Mouse (Mus musculus) Patski (cell line): ENCODE results near the gene Cemip2. TPM values are rescaled to one million over a fixed set of nuclear protein-coding genes. Genes with fewer than 3 reads are reported as not detected.

ENCODE experiments used
- ATAC-seq: fragments of 100-300 bp; one replicate; pipeline ENCODE4 v1.8.0; 2021
- CTCF ChIA-PET: fragments of 350-600 bp; sonication (Branson Sonifier 250); formaldehyde crosslinking; loops from one replicate; lab custom pipeline; 2022; ENCODE audit warnings: inconsistent platforms; lab: Charles Lee
- POLR2A ChIA-PET: fragments of 350-600 bp; sonication (Branson Sonifier 250); formaldehyde crosslinking; loops from one replicate; lab custom pipeline; 2022; ENCODE audit warnings: antibody characterized with exemption, inconsistent platforms; lab: Charles Lee
- DNase-seq: peaks from one replicate; pipeline ENCODE4 v3.0.0-alpha.2; 2011; ENCODE audit warnings: low read depth, low spot score
- H3K27me3 ChIP-seq: fragments of 371-371 bp; one replicate; pipeline ENCODE4 v1.5.1; 2021
- CTCF ChIP-seq: fragments of 100-300 bp; IDR thresholded peaks from one replicate; pipeline ENCODE4 v1.5.1; 2021
- in situ Hi-C: fragments of 300-500 bp; cut with MboI; formaldehyde crosslinking; loops from 3 replicates; pipeline ENCODE4 v1.11.1; 2018; ENCODE audit warnings: low pct_unique_long_range_greater_than_20kb, mixed read lengths
- polyA plus RNA-seq: library from polyadenylated mRNA; unstranded; gene quantifications from one replicate; pipeline ENCODE4 v1.2.3, GENCODE M21; 2021

Gene Cemip2
- polyA plus RNA-seq, 1 experiment from 2014 or later, result 10.5 TPM

DNA sequence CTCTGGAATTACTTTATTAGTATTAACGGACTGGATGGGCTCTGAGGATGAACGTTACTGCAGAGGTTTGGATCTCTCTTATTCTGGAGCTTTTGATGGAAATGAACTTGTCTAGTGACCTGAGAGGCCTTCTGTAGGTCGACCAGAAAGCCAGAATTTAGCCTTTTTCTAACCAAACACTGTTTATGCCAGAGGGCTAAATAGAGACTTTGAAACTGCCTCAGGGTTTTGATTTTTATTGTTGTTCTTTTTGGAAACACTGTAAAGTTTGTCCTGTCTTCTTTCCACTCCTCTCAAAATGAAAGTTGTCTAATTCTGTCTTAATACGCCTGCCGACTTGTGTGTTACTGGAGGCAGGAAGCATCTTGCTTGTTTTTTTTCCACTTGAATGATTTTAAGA is 46.0 kb downstream of the Cemip2 start:
- no peak for DNase-seq
- H3K27me3 ChIP-seq, result no peaks in the 10 kb centered on the region
- ChIA-PET POLR2A (no interaction called here), CTCF (no interaction called here)
- no peak for TF ChIP-seq CTCF
- in situ Hi-C loops, result loop anchor here (25.0 kb wide), 2 partner anchors 1088 to 1438 kb away; partner anchors contain the start of gene Smc5
- ATAC-seq, result no peak

DNA sequence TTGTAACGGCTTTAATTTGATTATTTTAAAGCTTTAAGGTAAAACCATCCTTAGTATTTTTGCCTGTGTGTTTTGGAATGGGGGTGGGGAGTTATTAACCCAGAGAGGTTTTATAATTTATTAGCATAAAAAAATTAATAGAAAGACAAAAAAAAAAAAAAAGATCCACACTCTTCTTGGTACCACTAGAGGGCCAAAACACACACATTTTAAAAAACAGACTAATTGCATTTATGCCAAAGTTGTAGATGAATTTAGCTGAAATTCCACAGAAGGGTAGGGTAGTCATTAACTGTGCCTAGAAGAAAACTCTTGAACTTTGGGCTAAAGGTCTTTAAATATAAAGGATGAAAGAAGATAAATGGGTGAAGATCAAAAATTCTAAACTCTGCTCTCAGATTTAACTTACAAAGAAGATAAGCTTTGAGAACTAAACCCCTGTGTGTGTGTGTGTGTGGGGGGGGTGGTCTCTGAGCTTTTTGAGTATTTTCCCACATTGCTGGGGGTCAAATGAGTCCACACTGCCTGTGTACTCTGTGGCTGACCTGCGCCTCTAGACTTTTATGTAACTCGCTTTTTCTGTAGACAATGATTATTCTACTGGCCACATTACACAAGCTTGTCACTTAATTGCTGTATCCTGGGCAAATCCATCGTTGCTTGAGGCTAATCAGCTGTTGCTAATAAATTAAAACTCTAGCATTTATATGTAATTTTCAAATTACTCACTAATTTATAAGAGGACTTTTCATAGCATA is 47.2 kb downstream of the Cemip2 start:
- in situ Hi-C loops, result no loop called here
- TF ChIP-seq CTCF, result peak; percentile 39
- ChIA-PET POLR2A (interaction anchor here (0.7 kb wide), 1 partner anchor 611 kb away, joined by 3 read pairs; no protein-coding TSS in a partner anchor), CTCF (interaction anchor here (0.8 to 1.5 kb wide), 4 partner anchors 9 to 48 kb away, joined by 3 to 4 read pairs (median 4); no protein-coding TSS in a partner anchor)
- DNase-seq (no peak), ATAC-seq (no peak)
- H3K27me3 ChIP-seq, result no peaks in the 10 kb centered on the region

DNA sequence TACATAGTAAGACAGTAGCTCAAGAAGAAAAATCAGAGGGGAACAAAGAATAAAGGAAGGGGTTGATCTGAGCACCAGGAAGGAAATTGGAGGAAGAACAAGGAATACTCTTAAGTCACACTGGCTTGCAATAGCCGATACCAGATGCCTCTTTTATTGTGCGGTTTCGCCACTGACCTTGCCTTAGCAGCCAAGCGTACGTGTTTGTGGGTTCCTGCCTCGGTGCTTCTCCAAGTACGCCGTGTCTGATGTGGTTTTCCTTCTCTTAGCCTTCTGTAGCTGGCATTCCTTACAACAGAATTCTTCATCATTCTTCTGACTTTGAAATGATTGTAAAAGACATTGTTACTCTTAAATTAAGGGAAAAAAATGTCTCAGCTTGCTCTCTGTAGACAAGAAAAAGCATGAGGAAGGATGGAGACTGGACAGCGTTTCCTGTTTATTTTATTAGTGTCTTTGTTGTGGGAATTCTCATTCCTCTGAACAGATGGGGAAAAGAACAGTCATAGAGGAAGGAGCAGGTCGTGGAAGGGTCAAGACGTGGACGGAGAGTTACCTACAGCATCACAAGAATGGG is 55.4 kb downstream of the Cemip2 start:
- H3K27me3 ChIP-seq, result no peaks in the 10 kb centered on the region
- ATAC-seq, result no peak
- no peak for DNase-seq
- ChIA-PET CTCF (interaction anchor here (1.0 kb wide), 1 partner anchor 13 kb away, joined by 3 read pairs; no protein-coding TSS in a partner anchor), POLR2A (no interaction called here)
- in situ Hi-C loops, result no loop called here
- TF ChIP-seq CTCF, result no peak

GRCm38 (mm10) chr19:21834952-21835351 is 56.8 kb downstream of the Cemip2 start:
- ChIA-PET POLR2A (no interaction called here), CTCF (interaction anchor here (1.0 kb wide), 1 partner anchor 9 kb away, joined by 3 read pairs; no protein-coding TSS in a partner anchor)
- no peaks in the 10 kb centered on the region for H3K27me3 ChIP-seq
- no peak for TF ChIP-seq CTCF
- no peak for ATAC-seq
- in situ Hi-C loops, result no loop called here
- DNase-seq, result no peak

DNA sequence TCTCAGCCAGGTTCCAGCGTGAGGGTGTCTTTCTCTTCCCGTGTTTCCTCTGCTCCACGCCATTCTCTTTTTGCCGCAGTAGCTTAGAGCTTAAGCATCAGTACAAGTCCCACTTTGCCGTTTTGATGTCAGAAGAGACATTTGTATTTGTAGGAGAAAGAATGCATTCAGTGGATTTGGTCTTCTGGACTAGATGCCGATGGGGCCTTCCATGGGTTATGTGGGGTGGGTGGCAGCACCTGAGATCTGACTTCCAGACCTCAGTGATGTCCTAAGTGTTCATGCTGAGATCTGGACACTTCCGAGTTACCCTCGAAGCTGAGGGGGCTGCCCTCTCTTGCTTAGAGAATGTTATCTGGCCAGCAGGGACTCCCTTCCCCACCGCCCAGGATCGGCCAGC is 72.6 kb downstream of the Cemip2 start:
- no peak for TF ChIP-seq CTCF
- ATAC-seq (no peak), DNase-seq (no peak)
- no peaks in the 10 kb centered on the region for H3K27me3 ChIP-seq
- ChIA-PET POLR2A (no interaction called here), CTCF (no interaction called here)
- in situ Hi-C loops, result no loop called here

GRCm38 (mm10) chr19:21854526-21855228 is 76.5 kb downstream of the Cemip2 start:
- ChIA-PET POLR2A (interaction anchor here (0.7 kb wide), 1 partner anchor 504 kb away, joined by 4 read pairs; no protein-coding TSS in a partner anchor), CTCF (no interaction called here)
- H3K27me3 ChIP-seq, result no peaks in the 10 kb centered on the region
- ATAC-seq (no peak), DNase-seq (no peak)
- TF ChIP-seq CTCF, result no peak
- in situ Hi-C loops, result no loop called here

DNA sequence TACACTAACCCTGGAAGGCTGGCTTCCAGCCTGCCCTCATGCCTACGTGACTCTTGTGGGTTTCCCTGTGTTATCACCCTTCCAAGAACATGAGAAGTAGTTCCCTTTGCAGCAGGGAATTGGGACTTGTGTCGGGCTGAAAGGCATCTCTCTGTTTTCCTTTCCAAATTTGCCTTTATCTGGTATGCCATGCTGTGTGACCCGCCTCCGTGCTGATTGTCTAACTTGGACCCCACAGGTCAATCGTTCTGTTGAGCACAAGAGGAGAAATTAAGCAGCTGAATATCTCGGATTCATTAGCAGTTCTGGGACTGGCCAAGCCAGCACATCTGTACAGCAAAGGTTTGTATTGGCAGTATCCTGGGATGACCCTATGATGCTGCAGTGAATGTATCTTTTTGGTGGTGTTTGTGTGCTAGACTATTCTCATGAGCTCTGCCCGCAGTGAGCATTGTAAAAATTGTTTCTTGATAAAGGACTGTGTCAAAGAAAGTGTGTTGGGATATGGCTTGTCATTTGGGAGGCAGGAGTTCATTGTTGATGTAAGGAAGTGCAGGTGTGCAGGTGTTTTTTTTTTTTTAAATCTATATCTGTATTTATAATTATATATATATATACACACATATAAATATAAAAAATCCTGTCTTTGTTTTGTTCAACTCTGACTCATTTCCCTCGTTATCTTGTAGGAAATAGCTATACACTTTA is 77.4 kb downstream of the Cemip2 start:
- CTCF ChIA-PET, result interaction anchor here (0.7 kb wide), 1 partner anchor 66 kb away, joined by 3 read pairs; no protein-coding TSS in a partner anchor
- in situ Hi-C loops, result no loop called here
- H3K27me3 ChIP-seq, result no peaks in the 10 kb centered on the region
- ATAC-seq (no peak), DNase-seq (no peak)
- POLR2A ChIA-PET, result interaction anchor here (0.7 kb wide), 1 partner anchor 1339 kb away, joined by 4 read pairs; no protein-coding TSS in a partner anchor
- no peak for TF ChIP-seq CTCF

- in situ Hi-C loops, result no loop called here
- H3K27me3 ChIP-seq, result no peaks in the 10 kb centered on the region
- ATAC-seq, result no peak
- no peak for DNase-seq
- no peak for TF ChIP-seq CTCF
- ChIA-PET POLR2A (interaction anchor here (0.6 kb wide), 1 partner anchor 449 kb away, joined by 5 read pairs; no protein-coding TSS in a partner anchor), CTCF (no interaction called here)
Measured at GRCm38 (mm10) chr19:21858846-21859521, 80.8 kb downstream of the Cemip2 start.

DNA sequence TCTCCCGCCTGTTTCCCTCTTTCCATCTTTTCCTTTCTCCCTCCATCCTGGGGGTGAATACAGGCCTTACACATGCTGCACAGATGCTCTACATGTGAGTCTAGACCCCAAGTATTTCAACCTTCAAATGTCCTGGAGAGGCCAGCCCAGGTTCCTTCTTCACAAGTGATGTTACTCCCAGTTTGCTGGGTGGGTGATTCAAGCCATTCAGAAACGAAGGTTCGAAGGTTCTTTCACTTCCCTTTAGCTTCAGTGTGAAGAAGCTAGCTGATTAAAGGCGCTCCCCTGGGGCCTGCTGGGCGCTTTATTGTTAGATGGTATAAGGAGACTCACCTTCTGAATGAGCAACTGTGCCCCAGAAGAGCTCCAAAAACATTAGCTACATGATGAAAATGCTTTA is 82.0 kb downstream of the Cemip2 start:
- in situ Hi-C loops, result no loop called here
- CTCF ChIA-PET, result no interaction called here
- ATAC-seq (no peak), DNase-seq (no peak)
- POLR2A ChIA-PET, result no interaction called here
- no peak for TF ChIP-seq CTCF
- H3K27me3 ChIP-seq, result no peaks in the 10 kb centered on the region

DNA sequence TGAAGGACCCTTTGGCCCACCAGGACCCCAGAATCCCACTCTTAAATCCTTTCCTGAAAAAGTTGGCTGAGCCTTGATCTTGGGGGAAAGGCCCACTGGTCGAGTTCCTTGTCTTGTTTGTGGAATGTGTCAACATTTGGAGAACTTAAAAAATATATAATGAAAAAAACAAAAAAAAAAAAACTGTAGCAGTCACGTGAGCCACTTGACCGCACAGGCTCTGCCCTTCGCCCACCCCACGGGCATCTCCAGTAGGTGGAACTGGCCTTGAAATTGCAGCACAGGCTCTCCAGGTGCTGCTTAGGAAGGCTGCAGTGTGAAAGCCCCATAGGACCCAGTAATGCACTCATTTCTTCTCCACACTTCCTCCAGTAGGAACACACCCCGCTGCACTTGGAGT is 82.8 kb downstream of the Cemip2 start:
- in situ Hi-C loops, result no loop called here
- DNase-seq, result no peak
- no peak for TF ChIP-seq CTCF
- no peaks in the 10 kb centered on the region for H3K27me3 ChIP-seq
- ATAC-seq, result no peak
- ChIA-PET POLR2A (no interaction called here), CTCF (no interaction called here)
